Mouse (Mus musculus): ENCODE results near the gene Vmn1r178.
"Not testable (repeated sequence)": the region's sequence is repeated elsewhere in the genome, so short reads cannot be mapped to it uniquely, and the experiment has no call there.

Vmn1r178 gene

GRCm38 (mm10) chr7:23891709-23892108, at the start of gene Vmn1r178:
Gene Vmn1r178, plus strand, starts transcription at chr7:23892009.
- no peak for DNase-seq

GRCm38 (mm10) chr7:23866349-23866748, 25.5 kb upstream of the Vmn1r178 start, which contains the start of gene Vmn1r177:
Gene Vmn1r177, minus strand, starts transcription at chr7:23866449.
- DNase-seq, result not testable (repeated sequence)

GRCm38 (mm10) chr7:23876918-23877317, 14.9 kb upstream of the Vmn1r178 start:
- not testable (repeated sequence) for DNase-seq

- no peak for DNase-seq
Observed at GRCm38 (mm10) chr7:23926678-23927077, 34.9 kb downstream of the Vmn1r178 start, which contains the start of gene Vmn1r179. Gene Vmn1r179, plus strand, starts transcription at chr7:23926978.

Measured in cerebellum, adult 9-11 months (tissue).